Mouse (Mus musculus) left cerebral cortex, postnatal 36 days (tissue): ENCODE results near the gene Amn1. TPM values are rescaled to one million over a fixed set of nuclear protein-coding genes. Genes with fewer than 3 reads are reported as not detected.

Source experiments
- DNase-seq, 2 experiments: peaks; one replicate each; pipeline ENCODE4 v3.0.0; 2021 to 2022; ENCODE audit warnings: low spot score in 2 of 2, mixed read lengths in 1 of 2
- intact Hi-C: fragments of 180-260 bp; cut with DNase I; formaldehyde crosslinking; loops from one replicate; pipeline ENCODE4 v1.15.1; 2025
- total RNA-seq, 2 experiments: library from RNA; stranded (reverse); gene quantifications; 2 replicates each; pipeline ENCODE4 v1.2.3; 2021

Amn1 gene
- total RNA-seq, 2 experiments from 2014 or later, result 30.6 to 34.4 TPM

DNA sequence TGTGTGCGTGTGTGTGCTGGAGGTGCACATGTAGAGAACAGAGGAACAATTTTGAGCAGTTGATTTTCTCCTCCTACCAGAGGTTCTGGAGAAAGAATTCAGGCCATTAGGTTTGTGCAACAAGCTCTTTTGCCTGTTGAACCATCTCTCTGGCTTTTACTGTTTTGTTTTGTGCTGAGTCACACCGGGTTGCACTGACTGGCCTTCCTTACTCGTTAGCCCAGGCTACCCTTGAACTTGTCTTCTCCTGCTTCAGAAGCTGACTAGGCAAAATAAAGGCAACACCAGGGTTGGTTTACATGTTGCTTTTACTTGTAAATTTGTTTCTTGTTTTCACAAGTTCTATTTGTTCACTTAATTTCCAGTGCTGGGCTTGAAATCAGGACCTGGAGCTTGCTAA is 65.5 kb downstream of the Amn1 start:
- intact Hi-C loops, result no loop called here
- DNase-seq, result no peak

DNA sequence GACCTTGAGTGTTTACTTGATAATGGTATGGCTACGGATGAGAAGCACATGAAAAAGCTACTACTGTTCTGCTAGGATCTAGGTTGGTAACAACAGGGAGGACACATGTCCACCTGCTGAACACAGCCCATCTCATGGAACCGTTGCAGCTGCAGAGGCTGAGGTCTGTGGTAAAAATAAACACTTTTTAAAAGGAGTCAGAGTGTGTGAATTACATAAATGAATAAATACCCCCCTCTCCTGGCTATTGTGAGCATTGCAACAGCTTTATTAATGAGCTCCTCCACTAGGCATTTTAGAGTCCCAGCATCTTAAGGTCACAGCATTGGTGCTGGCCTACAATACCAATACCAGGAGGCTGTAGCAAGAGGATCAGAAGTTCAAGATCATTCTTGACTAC is 68.7 kb downstream of the Amn1 start:
- intact Hi-C loops, result loop anchor here (2.0 to 5.0 kb wide), 2 partner anchors 63 to 109 kb away; no protein-coding TSS in a partner anchor
- DNase-seq, result peak; percentile 8 to 21

DNA sequence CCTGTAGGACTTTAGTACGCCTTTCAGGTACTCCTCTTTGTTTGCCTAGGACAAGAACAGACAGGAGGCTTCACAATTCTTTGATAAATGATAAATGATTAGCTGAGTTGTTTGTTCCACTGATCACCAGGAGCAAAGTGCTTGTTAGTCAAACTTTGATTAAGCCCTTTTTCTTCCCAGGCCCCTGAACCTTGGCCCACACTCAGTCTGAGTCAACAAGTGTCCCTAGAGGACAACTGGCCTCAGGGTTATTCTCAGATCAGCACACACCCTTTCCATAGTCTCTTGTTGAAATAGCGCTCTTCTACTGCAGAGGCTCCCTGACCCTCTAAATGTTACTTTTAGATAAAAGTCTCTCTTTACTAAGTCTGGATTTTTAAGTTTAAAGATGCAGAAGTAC is 69.6 kb downstream of the Amn1 start:
- no peak for DNase-seq
- intact Hi-C loops, result loop anchor here (5.0 kb wide), 1 partner anchor 62 kb away; no protein-coding TSS in a partner anchor

DNA sequence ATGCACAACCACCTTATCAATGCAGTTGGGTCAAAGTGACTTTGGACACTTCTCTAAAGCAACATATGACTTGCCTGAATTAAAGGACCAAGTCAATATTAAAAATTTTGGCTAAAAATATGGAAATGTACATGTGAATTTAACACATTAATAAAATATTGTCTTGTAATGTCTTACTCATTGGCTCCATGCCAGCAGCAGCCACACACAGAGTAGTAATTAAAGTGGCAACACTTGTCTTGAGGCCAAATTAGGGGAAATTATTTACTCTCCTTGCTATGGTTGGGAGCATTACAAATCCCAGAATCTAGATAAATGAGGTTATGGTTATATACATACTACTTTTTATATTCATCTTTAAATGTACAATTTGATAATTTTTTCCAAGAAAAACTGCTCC is 71.5 kb downstream of the Amn1 start:
- intact Hi-C loops, result loop anchor here (5.0 kb wide), 1 partner anchor 60 kb away; no protein-coding TSS in a partner anchor
- DNase-seq, result no peak

DNA sequence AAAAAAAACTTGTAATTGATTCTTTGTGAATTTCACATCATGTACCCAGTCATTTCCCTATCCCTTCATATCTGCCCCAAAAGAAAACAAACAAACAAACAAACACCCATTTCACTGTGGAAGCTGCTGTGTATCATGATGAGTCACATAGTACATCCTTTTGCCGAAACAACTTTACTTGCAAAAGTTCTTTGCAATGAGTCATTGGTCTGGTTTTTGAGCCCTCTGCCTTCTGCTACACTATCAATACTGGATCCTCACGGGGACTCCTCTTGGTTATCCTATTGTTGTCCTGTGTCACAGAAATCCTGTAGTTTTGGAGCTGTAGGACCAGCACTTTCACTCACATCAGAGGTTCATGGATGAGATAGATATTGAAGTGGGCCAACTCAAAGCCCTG is 79.6 kb downstream of the Amn1 start:
- intact Hi-C loops, result no loop called here
- no peak for DNase-seq

DNA sequence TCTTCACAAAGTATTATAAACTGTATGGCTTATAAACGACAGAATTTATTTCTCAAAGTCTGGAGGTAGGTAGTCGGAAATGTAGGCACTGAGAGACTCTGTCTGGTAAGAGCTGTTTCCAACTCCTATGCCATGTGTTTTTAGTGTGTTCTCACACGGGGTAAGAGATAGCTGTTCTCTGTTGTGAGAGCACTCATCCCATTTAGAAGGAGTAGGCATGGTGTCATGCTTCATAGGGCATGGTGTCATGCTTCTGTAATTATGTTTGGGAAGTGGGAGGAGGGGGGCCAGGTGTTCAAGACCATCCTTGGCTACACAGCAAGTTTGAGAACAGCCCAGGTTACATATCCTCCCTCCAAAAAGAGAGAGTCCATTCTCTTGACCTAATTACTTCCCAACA is 80.9 kb downstream of the Amn1 start:
- intact Hi-C loops, result no loop called here
- no peak for DNase-seq

Other genes with a start within 250 kb of the Amn1 start
- gene Sinhcaf, start 242.2 kb downstream of the Amn1 start, total RNA-seq, result 1 to 10 TPM; 1.3 to 3.2 TPM
- 10 to 100 TPM; 59.9 to 68.9 TPM for gene Dennd5b, start 87.0 kb downstream of the Amn1 start, total RNA-seq
- not detected for gene Gm10203, start 58.5 kb downstream of the Amn1 start, total RNA-seq
- gene Etfbkmt, start 48.9 kb downstream of the Amn1 start, total RNA-seq, result 1 to 10 TPM; 1.7 to 2.5 TPM
- 10 to 100 TPM; 12.3 to 18.4 TPM for gene Resf1, start 120.7 kb upstream of the Amn1 start, total RNA-seq
- 10 to 100 TPM; 48.2 to 58.6 TPM for gene Bicd1, start 220.2 kb upstream of the Amn1 start, total RNA-seq